Mouse (Mus musculus) limb, embryonic 15.5 days (tissue): ENCODE results near the gene Limk2. TPM values are rescaled to one million over a fixed set of nuclear protein-coding genes. Genes with fewer than 3 reads are reported as not detected.

ENCODE experiments used
- ATAC-seq: fragments of 200-750 bp; cut with Nextera tagmentation; 2 replicates; pipeline ENCODE4 v1.8.0; 2017; ENCODE audit warnings: low read depth, moderate TSS enrichment; ENCODE audit not compliant: insufficient number of reproducible peaks, low FRiP score, low TSS enrichment
- H3K27ac ChIP-seq: fragments of 300-500 bp; sonication (generic); 2 replicates; pipeline ENCODE4 v1.5.1; 2015; ENCODE audit warnings: moderate library complexity, mild to moderate bottlenecking, inconsistent platforms
- H3K27me3 ChIP-seq: fragments of 300-500 bp; sonication (generic); 2 replicates; pipeline ENCODE4 v1.6.1; 2015; ENCODE audit warnings: inconsistent platforms
- H3K36me3 ChIP-seq: fragments of 300-500 bp; sonication (generic); 2 replicates; pipeline ENCODE4 v1.6.1; 2015; ENCODE audit warnings: inconsistent platforms
- H3K4me1 ChIP-seq: fragments of 300-500 bp; sonication (generic); 2 replicates; pipeline ENCODE4 v1.6.1; 2015; ENCODE audit warnings: inconsistent platforms
- H3K4me2 ChIP-seq: fragments of 300-500 bp; sonication (generic); 2 replicates; pipeline ENCODE4 v1.6.1; 2015; ENCODE audit warnings: mild to moderate bottlenecking, inconsistent platforms
- H3K4me3 ChIP-seq: fragments of 300-500 bp; sonication (generic); 2 replicates; pipeline ENCODE4 v1.5.1; 2015; ENCODE audit warnings: mild to moderate bottlenecking, inconsistent platforms
- H3K9ac ChIP-seq: fragments of 300-500 bp; sonication (generic); 2 replicates; pipeline ENCODE4 v1.6.1; 2015; ENCODE audit warnings: inconsistent platforms
- H3K9me3 ChIP-seq: fragments of 300-500 bp; sonication (generic); 2 replicates; pipeline ENCODE4 v1.6.1; 2016; ENCODE audit warnings: inconsistent platforms
- WGBS: fragments of 180-500 bp; shearing (Covaris S2); methylation state at CpG from one replicate; pipeline ENCODE4 v1.1.7; 2015; 5-methylcytosine and 5-hydroxymethylcytosine counted together
- polyA plus RNA-seq: library from polyadenylated mRNA; unstranded; fragments of >200 nt; fragmentation: Nextera tagmentation; extraction: Ambion mirVana; gene quantifications from 2 replicates; pipeline ENCODE4 v1.2.1, GENCODE M21; 2015

Limk2 gene
- polyA plus RNA-seq, 1 experiment from 2014 or later = 108 TPM

- WGBS = 72% methylated on average over 5 of the region's 5 CpGs
- Histone ChIP-seq H3K4me2 (no peak overlapping the region), H3K4me3 (no peak overlapping the region), H3K9ac (no peak overlapping the region), H3K4me1 (peaks cover 12% of the 10 kb centered on the region), H3K27me3 (no peaks in the 10 kb centered on the region), H3K36me3 (peaks cover 48% of the 10 kb centered on the region), H3K27ac (no peak overlapping the region), H3K9me3 (no peaks in the 10 kb centered on the region)
- no peak for ATAC-seq
These were observed 67.5 kb downstream of the Limk2 start for GRCm38 (mm10) chr11:3341476-3341875.

- no peak for ATAC-seq
- 61% methylated on average over 5 of the region's 5 CpGs for WGBS
These were observed 71.0 kb downstream of the Limk2 start for GRCm38 (mm10) chr11:3337961-3338360.

DNA sequence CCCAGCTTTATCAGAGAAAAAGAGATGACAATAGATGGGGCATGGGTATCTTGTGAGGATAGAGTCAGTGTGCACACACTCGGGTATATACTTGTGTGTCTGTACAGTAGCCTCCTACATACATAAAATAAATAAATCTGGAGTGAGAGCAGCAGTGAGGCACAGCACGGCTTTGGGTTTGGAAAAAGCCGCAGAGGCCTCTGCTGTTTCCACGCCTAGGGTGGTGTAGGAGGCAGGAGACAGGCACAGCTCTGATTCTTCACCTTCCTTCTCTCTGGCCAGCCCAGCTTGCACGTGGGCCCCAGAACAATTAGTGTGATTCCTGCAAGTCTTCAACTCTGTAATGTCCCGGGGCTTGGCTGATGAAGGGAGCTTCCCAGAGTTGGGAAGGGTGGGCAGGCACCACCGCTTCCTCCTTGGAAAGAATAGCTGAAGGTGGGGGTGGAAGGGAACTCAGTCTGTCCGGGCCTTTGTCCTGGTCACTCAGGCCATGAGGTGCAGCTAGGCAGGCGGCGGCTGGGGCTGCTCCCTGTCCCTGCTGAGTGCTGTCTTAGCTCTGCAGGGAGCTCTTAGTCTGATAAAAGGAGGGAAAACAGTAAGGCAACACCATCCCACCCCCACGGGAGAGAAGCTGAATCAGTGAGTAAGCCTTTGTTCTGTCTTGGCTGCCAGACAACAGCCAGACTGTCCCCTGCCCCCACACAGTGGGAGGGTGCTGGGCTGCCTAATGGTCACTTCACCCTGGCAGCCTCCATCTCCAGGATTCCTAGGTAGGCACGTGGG, 71.6 kb downstream of the Limk2 start:
- H3K4me2 ChIP-seq = no peak overlapping the region
- H3K4me1 ChIP-seq = peaks cover 37% of the 10 kb centered on the region
- no peak overlapping the region for H3K9ac ChIP-seq
- no peak for ATAC-seq
- H3K27me3 ChIP-seq = no peaks in the 10 kb centered on the region
- peaks cover 17% of the 10 kb centered on the region for H3K36me3 ChIP-seq
- WGBS = 28% methylated on average over 12 of the region's 12 CpGs
- no peaks in the 10 kb centered on the region for H3K9me3 ChIP-seq
- peak overlapping the region; percentile 59; the same call in 1 of the 2 replicates for H3K27ac ChIP-seq
- no peak overlapping the region for H3K4me3 ChIP-seq

More at GRCm38 (mm10) chr11:3337961-3338360, 71.0 kb downstream of the Limk2 start:
- Histone ChIP-seq H3K4me1 (peaks cover 32% of the 10 kb centered on the region), H3K4me3 (no peak overlapping the region), H3K36me3 (peaks cover 22% of the 10 kb centered on the region), H3K27ac (0 out of 2 replicates have a peak overlapping the region, but pooled peaks have one; percentile 59), H3K9ac (no peak overlapping the region), H3K4me2 (no peak overlapping the region), H3K27me3 (no peaks in the 10 kb centered on the region), H3K9me3 (no peaks in the 10 kb centered on the region)

GRCm38 (mm10) chr11:3336602-3337001, 72.4 kb downstream of the Limk2 start:
- H3K4me1 ChIP-seq = peaks cover 45% of the 10 kb centered on the region
- no peak overlapping the region for H3K4me2 ChIP-seq
- WGBS = 74% methylated on average over 3 of the region's 3 CpGs
- H3K27me3 ChIP-seq = no peaks in the 10 kb centered on the region
- H3K9me3 ChIP-seq = no peaks in the 10 kb centered on the region
- H3K9ac ChIP-seq = no peak overlapping the region
- H3K4me3 ChIP-seq = no peak overlapping the region
- peaks cover 12% of the 10 kb centered on the region for H3K36me3 ChIP-seq
- ATAC-seq = no peak
- no peak overlapping the region for H3K27ac ChIP-seq

GRCm38 (mm10) chr11:3335651-3336216, 73.3 kb downstream of the Limk2 start:
- Histone ChIP-seq H3K4me1 (peaks cover 49% of the 10 kb centered on the region), H3K9ac (no peak overlapping the region), H3K36me3 (peaks cover 10% of the 10 kb centered on the region; the same call in 1 of the 2 replicates), H3K4me3 (no peak overlapping the region), H3K27ac (no peak overlapping the region), H3K27me3 (no peaks in the 10 kb centered on the region), H3K9me3 (no peaks in the 10 kb centered on the region), H3K4me2 (no peak overlapping the region)
- no peak for ATAC-seq
- 40% methylated on average over 11 of the region's 11 CpGs for WGBS

DNA sequence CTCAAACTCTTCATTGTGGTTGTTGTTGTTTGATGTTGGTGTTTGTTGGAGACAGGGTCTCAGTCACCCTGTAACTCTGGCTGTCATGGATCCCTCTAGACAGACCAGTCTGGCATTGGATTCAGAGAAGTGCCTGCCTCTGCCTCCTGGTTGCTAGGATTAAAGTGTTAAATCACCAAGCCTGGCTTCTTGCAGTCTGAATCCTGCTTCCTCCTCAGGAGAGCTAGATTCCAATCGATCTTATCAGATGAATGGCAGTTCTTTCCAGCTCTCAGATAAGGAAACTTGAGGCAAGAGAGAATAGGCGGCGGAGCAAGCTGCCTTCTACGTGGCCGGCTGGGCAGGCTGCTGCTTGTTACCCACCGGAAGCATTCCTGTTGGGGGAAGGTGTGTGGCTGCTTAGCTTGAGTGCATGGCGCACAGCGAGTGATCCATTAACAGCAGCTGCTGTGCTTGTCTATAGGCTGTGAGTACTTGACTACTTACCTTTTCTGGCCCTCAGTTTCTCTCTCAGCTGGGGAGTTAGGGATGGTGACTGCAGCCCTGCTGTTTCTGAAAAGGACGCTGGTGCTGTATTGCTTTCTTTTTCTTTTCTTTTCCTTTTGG, 74.2 kb downstream of the Limk2 start:
- Histone ChIP-seq H3K9me3 (no peaks in the 10 kb centered on the region), H3K4me2 (no peak overlapping the region), H3K4me3 (no peak overlapping the region), H3K4me1 (peaks cover 57% of the 10 kb centered on the region), H3K9ac (no peak overlapping the region), H3K36me3 (peaks cover 8% of the 10 kb centered on the region; the same call in 1 of the 2 replicates), H3K27me3 (no peaks in the 10 kb centered on the region), H3K27ac (no peak overlapping the region)
- 33% methylated on average over 9 of the region's 9 CpGs for WGBS
- ATAC-seq = no peak

DNA sequence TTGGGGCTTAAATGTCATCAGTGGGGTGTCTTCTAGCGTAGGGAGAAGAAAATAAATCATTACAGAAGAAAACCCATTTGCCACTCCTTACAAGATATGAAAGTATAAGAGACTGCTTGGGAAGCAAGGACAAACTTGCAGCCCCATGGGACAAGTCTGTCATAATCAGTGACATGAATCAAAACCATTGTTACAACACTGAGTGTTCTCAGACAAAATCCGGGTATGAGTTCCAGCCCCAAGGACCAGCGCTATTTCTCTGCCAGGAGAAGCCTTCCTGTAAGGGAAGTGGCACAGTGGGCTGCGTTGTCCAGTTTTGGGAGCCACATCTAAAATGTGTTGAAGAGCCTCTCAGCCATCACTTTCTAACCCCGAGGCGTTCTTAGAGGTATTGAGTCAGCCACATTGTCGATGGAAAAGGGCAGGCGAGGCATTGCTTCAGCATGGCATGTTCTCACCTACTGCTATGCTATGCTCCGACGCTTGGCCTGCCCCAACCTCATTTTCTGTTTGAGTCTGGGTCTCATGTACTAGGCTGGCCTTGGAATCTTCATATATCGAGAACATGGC, 74.8 kb downstream of the Limk2 start:
- H3K4me3 ChIP-seq = no peak overlapping the region
- no peak for ATAC-seq
- H3K4me1 ChIP-seq = peaks cover 61% of the 10 kb centered on the region
- H3K36me3 ChIP-seq = peaks cover 5% of the 10 kb centered on the region; the same call in 1 of the 2 replicates
- H3K4me2 ChIP-seq = no peak overlapping the region
- no peak overlapping the region for H3K27ac ChIP-seq
- H3K9ac ChIP-seq = no peak overlapping the region
- H3K27me3 ChIP-seq = no peaks in the 10 kb centered on the region
- WGBS = 82% methylated on average over 11 of the region's 11 CpGs
- H3K9me3 ChIP-seq = no peaks in the 10 kb centered on the region

DNA sequence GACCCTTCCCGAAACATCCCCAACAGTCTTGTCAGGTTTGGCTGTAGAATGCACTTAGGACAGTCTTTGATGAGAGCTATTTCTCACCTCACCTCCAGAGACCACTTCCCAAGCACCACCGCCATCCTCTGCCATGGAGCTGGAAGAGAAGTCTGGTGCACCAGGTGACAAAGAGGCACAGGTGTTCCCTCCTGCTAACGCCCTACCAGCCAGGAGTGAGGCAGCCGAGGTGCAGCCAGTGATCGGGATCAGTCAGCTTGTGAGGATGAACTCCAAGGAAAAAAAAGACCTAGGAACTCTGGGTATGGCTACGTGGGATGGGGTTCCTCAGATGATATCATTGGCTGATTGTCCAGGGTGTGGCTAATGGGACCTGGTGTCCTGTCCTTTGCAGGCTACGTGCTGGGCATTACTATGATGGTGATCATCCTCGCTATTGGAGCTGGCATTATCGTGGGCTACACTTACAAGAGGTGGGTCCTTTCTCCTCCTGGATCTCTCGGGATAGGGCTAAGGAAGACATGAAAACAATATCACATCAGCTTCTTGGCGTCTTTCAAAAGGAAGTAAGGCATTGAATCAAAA, 75.8 kb downstream of the Limk2 start:
- WGBS = 84% methylated on average over 11 of the region's 11 CpGs
- Histone ChIP-seq H3K9me3 (no peaks in the 10 kb centered on the region), H3K27ac (0 out of 2 replicates have a peak overlapping the region, but pooled peaks have one; percentile 14), H3K9ac (no peak overlapping the region), H3K27me3 (no peaks in the 10 kb centered on the region), H3K4me1 (peaks cover 61% of the 10 kb centered on the region), H3K36me3 (peaks cover 5% of the 10 kb centered on the region; the same call in 1 of the 2 replicates), H3K4me3 (no peak overlapping the region), H3K4me2 (no peak overlapping the region)
- ATAC-seq = no peak

DNA sequence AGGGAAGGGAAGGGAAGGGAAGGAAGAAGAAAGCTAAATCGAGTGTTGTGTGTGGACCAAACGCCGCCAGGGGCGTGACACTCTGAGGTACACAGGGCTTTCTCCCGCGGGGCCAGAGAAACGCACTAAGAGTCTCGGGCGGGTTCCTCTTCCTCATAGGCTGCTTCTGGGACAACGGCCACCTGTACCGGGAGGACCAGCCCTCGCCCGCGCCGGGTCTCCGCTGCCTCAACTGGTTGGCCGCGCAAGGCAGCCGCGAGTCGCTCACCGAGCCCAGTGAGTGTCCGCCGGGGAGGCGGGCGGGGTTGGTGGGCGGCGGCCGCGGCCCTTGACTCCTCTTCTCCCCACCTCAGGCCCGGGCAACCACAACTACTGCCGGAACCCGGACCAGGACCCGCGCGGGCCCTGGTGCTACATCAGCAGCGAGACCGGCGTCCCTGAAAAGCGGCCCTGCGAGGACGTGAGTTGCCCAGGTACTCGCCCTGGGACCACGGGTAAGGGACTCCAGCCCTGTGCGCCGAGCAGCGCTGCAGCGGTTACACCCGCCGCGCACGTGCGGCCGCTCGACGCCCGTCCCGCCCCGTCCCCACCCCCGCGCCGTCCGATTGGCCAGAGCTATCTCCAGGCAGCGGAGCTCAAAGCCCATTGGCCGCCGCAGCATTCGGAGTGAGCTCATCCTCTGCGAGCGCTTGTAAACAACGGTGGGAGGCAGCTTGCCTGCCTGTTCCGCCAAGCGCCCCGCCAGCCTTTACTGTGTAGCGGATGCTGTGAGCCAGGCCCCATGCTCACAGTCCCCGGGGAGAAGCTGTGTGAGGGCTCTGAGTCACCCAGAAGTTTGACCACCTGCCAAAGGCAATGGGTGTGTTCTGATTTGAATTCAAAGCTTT, 77.0 kb downstream of the Limk2 start:
- Histone ChIP-seq H3K27me3 (no peaks in the 10 kb centered on the region), H3K4me1 (peaks cover 53% of the 10 kb centered on the region), H3K27ac (peak overlapping the region; percentile 77), H3K4me3 (peak overlapping the region; percentile 52), H3K36me3 (peaks cover 5% of the 10 kb centered on the region; the same call in 1 of the 2 replicates), H3K9ac (peak overlapping the region; percentile 39; the same call in 1 of the 2 replicates), H3K4me2 (peak overlapping the region; percentile 99), H3K9me3 (no peaks in the 10 kb centered on the region)
- ATAC-seq = peak; percentile 94
- under 1% methylated on average over 73 of the region's 75 CpGs for WGBS

DNA sequence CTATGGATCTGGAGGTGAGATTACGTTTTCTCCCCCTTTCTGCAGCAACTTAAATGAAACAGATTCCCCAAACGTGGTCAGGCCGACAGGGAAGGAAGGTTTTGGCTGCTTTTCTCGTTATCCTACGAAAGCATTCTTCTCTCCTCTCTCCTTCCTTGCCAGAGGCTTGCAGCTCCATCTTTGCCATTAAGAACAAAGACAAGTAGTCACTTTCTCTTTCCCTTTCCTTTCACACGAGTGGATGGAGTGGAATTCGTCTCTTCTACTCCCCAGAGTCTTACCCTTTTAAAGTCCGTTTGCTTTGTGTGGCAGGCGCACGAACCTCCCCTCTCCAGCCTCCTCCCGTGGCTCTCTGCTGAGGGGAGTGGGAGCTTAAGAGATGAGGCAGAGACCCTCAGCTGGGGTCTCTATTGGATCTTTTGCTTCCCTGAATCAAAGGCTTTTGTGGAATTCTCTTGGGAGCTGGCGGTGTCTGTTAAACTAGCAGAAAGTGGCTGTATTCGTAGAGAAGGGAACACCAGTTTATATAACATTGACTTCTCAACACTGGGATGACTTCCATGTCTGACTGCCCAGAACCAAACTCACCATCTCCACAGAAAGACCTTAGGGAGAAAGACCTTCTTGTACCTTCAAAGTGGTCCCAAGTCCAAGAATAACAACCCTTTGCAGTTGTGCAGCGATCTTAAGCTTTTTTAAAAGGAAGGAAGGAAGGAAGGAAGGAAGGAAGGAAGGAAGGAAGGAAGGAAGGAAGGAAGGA, 77.8 kb downstream of the Limk2 start:
- peaks cover 5% of the 10 kb centered on the region; the same call in 1 of the 2 replicates for H3K36me3 ChIP-seq
- ATAC-seq = no peak
- H3K9me3 ChIP-seq = no peaks in the 10 kb centered on the region
- H3K9ac ChIP-seq = peak overlapping the region; percentile 39; the same call in 1 of the 2 replicates
- H3K4me1 ChIP-seq = peaks cover 50% of the 10 kb centered on the region
- H3K27ac ChIP-seq = peak overlapping the region; percentile 72
- peak overlapping the region; percentile 52 for H3K4me3 ChIP-seq
- no peaks in the 10 kb centered on the region for H3K27me3 ChIP-seq
- peak overlapping the region; percentile 99 for H3K4me2 ChIP-seq
- WGBS = 3% methylated on average over 14 of the region's 14 CpGs
